Mouse (Mus musculus) liver, postnatal 0 days (tissue): ENCODE measurements around the gene Gm21761. TPM values are rescaled to one million over a fixed set of nuclear protein-coding genes. Genes with fewer than 3 reads are reported as not detected.
A peak's percentile ranks its signal among the peaks of the same experiment; 100 is the strongest.
"Not testable (repeated sequence)": the region's sequence is repeated elsewhere in the genome, so short reads cannot be mapped to it uniquely, and the experiment has no call there.

Source experiments
- ATAC-seq: fragments of 200-750 bp; cut with Nextera tagmentation; 2 replicates; pipeline ENCODE4 v1.8.0; 2017; ENCODE audit warnings: mild to moderate bottlenecking, moderate library complexity
- DNase-seq: peaks from one replicate; pipeline ENCODE4 v3.0.0-alpha.2; 2016
- H3K27ac ChIP-seq: fragments of 300-500 bp; sonication (generic); 2 replicates; pipeline ENCODE4 v1.5.1; 2014; ENCODE audit warnings: antibody characterized with exemption, moderate library complexity, mild to moderate bottlenecking, low read depth
- H3K27me3 ChIP-seq: fragments of 300-500 bp; sonication (generic); 2 replicates; pipeline ENCODE4 v1.6.1; 2014; ENCODE audit warnings: low read length, control low read depth, mixed read lengths; ENCODE audit not compliant: insufficient read depth
- H3K36me3 ChIP-seq: fragments of 300-500 bp; sonication (generic); replicated peaks from 2 replicates; pipeline ENCODE4 v1.6.1; 2014; ENCODE audit warnings: mild to moderate bottlenecking, control low read depth, low read length, moderate library complexity, mixed read lengths; ENCODE audit not compliant: insufficient read depth
- H3K4me1 ChIP-seq: fragments of 300-500 bp; sonication (generic); 2 replicates; pipeline ENCODE4 v1.6.1; 2014; ENCODE audit warnings: antibody characterized with exemption, mild to moderate bottlenecking, control low read depth; ENCODE audit not compliant: insufficient read depth
- H3K4me2 ChIP-seq: fragments of 300-500 bp; sonication (generic); 2 replicates; pipeline ENCODE4 v1.6.1; 2014; ENCODE audit warnings: low read depth, mild to moderate bottlenecking, low read length, moderate library complexity, mixed read lengths
- H3K4me3 ChIP-seq: fragments of 300-500 bp; sonication (generic); 2 replicates; pipeline ENCODE4 v1.5.1; 2014; ENCODE audit warnings: low read depth, low read length
- H3K9ac ChIP-seq: fragments of 300-500 bp; sonication (generic); replicated peaks from 2 replicates; pipeline ENCODE4 v1.6.1; 2014; ENCODE audit warnings: mild to moderate bottlenecking, moderate library complexity
- H3K9me3 ChIP-seq: fragments of 300-500 bp; sonication (generic); 2 replicates; pipeline ENCODE4 v1.6.1; 2016; ENCODE audit warnings: mild to moderate bottlenecking, control low read depth, low read length, mixed read lengths
- WGBS: fragments of 180-500 bp; shearing (Covaris S2); extraction: QIAGEN DNeasy Blood & Tissue Kit; methylation state at CpG from one replicate; pipeline ENCODE4 v1.1.7; 2014; ENCODE audit not compliant: insufficient replicate concordance; 5-methylcytosine and 5-hydroxymethylcytosine counted together
- polyA plus RNA-seq: library from polyadenylated mRNA; unstranded; fragments of >200 nt; fragmentation: Nextera tagmentation; extraction: Ambion mirVana; gene quantifications from 2 replicates; pipeline ENCODE4 v1.2.1, GENCODE M21; 2015

The Gm21761 gene
- not detected in 2 replicates for polyA plus RNA-seq

DNA sequence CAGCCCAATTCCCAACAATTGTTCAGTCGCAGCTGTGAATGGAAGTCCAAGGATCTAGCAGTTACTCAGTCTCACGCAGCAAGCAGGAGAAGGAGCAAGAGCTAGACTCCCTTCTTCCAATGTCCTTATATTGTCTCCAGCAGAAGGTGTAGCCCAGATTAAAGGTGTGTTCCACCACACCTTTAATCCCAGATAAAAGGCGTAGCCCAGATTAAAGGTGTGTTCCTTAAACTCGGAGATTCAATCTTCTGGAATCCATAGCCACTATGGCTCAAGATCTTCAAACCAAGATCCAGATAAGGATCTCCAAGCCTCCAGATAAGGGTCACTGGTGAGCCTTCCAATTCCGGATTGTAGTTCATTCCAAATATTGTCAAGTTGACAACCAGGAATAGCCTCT is at the start of gene Gm21761:
Gene Gm21761, minus strand, starts transcription at position 101 of the 400 bp plus-strand sequence.
- not testable (repeated sequence) for H3K4me3 ChIP-seq, DNase-seq, H3K27ac ChIP-seq, ATAC-seq, H3K4me1 ChIP-seq, H3K9ac ChIP-seq, H3K9me3 ChIP-seq, H3K27me3 ChIP-seq, H3K36me3 ChIP-seq, H3K4me2 ChIP-seq
- no CpG with 5 or more reads among the region's 5 CpGs for WGBS

DNA sequence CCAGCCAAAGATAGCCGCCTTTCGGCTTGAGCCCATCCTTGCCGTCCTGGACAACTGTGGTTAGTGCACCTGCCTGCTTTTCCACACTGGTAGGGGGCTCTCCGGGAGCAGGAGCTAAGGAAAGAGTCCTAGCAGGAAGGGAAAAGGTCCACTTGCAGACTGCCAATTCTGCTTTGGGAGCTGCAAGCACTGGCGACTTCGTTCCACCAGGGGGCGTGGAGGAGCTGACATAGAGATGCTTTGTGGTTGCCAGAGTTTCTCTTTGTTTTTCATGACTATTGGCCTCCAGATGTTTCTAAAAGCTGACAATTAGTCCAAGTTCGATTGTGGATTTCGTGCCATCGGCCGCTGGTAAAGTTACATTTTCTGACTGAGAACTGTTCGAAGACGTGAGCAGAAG is 40.1 kb upstream of the Gm21761 start:
- H3K9ac ChIP-seq, H3K4me2 ChIP-seq, H3K27me3 ChIP-seq, H3K4me3 ChIP-seq, H3K4me1 ChIP-seq, H3K36me3 ChIP-seq, H3K9me3 ChIP-seq, ATAC-seq, DNase-seq, H3K27ac ChIP-seq: not testable (repeated sequence)
- no CpG with 5 or more reads among the region's 13 CpGs for WGBS

DNA sequence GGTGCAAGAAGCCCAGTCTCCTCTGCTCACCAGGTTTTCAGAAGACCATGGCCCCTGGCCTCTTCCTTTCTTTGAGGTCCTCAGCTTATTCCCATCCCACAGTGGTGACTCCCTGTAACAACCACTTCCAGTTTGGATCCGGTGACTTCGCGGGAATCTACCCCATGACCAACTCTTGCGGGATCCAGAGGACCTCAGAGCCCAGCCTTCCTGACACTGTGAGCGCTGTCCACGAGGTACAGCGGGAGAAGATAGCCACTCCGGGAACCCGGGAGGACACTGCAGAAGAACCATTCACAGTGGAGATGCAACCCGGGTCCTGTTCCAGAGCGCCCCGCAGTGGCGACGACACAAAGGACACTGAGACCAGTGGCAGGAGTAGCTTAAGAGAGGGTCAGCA is 39.1 kb upstream of the Gm21761 start:
- WGBS, result no CpG with 5 or more reads among the region's 14 CpGs

DNA sequence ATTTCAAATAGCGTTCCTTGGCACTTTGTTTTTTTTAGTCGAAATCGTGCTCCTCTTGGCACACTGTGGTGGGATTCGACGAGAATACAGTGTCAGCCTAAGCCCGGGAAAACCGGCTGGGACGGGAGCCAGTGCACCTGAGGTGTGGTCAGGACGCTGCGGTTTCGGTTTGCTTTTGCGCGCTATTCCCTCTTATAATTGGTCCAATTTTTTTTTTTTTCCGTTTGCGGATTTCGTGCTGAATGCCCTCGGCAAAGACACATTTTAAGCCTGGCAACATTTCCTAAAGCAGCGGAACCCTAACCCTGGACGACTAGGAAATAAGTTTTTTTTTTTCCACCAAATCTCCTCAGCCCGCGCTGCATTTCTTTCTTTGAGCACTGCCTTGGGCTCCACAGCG is 36.9 kb upstream of the Gm21761 start:
- 1% methylated on average over 19 of the region's 22 CpGs for WGBS
- DNase-seq, H3K36me3 ChIP-seq, H3K27me3 ChIP-seq, H3K27ac ChIP-seq, H3K9ac ChIP-seq, H3K9me3 ChIP-seq, H3K4me1 ChIP-seq: not testable (repeated sequence)
- 0 out of 2 replicates have a peak overlapping the region, but pooled peaks have one; percentile 20 for H3K4me3 ChIP-seq
- peak; percentile 56; the same call in 1 of the 2 replicates for ATAC-seq
- peak overlapping the region; percentile 50; the same call in 1 of the 2 replicates for H3K4me2 ChIP-seq

More for the DNA sequence above, 39.1 kb upstream of the Gm21761 start:
- H3K9ac ChIP-seq, DNase-seq, H3K4me1 ChIP-seq, H3K4me2 ChIP-seq, ATAC-seq, H3K36me3 ChIP-seq, H3K4me3 ChIP-seq, H3K9me3 ChIP-seq, H3K27me3 ChIP-seq, H3K27ac ChIP-seq: not testable (repeated sequence)

DNA sequence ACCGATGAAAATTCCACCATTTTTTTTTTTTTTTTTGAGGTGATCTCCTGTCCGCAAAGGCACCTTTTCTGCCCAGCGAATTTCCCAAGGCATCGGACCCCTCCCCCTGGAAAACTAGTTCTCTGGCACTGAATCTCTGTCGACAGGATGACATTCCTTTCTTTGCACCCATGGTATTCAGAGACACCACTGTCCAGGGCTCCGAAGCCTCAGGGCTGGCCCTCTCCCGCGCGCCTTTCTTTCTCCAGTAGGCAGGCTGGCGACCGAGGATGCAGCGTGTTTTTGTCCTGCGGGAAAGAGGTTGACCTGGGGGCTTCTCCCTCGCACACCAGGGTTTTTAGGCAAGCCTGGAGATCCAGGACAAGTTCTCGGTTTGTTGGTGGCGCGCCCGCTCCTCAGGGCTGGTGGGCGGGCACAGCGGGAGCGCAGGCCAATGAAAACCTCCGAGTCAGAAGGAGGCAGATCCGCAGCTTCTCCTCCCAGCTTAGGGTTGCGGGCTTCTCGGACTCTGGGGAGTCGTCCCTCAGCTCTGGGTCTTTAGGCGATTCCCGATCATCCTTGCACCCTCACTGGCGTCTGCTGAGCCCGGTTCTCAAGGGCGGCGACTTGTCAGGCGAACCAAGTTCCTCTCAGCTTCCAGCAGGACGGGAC is 36.4 kb upstream of the Gm21761 start:
- H3K27me3 ChIP-seq, H3K36me3 ChIP-seq, DNase-seq, H3K9ac ChIP-seq, H3K4me3 ChIP-seq, H3K4me1 ChIP-seq, H3K27ac ChIP-seq, H3K9me3 ChIP-seq: not testable (repeated sequence)
- ATAC-seq, result peak; percentile 59; the same call in 1 of the 2 replicates
- H3K4me2 ChIP-seq, result peak overlapping the region; percentile 50; the same call in 1 of the 2 replicates
- WGBS, result under 1% methylated on average over 14 of the region's 34 CpGs

DNA sequence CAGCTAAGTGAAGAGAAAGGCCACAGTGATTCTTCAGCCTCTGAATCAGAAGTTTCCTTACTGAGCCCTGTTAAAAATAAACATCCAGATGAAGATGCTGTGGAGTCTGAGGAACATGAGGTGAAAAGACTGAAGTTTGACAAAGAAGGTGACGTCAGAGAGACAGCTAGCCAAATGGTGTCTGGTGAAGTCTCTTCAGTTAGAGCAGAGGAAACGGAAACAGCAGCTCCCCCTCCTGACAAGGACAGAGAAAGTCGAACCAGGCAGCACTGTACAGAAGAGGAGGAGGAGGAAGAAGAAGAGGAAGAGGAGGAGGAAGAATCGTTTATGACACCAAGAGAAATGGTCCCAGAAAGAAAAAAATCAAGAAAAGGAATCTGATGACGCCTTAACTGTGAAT is 33.8 kb upstream of the Gm21761 start:
- not testable (repeated sequence) for H3K27me3 ChIP-seq, H3K27ac ChIP-seq, H3K4me2 ChIP-seq, H3K4me1 ChIP-seq, H3K4me3 ChIP-seq, H3K36me3 ChIP-seq, DNase-seq, H3K9ac ChIP-seq, ATAC-seq, H3K9me3 ChIP-seq
- no CpG with 5 or more reads among the region's 5 CpGs for WGBS

DNA sequence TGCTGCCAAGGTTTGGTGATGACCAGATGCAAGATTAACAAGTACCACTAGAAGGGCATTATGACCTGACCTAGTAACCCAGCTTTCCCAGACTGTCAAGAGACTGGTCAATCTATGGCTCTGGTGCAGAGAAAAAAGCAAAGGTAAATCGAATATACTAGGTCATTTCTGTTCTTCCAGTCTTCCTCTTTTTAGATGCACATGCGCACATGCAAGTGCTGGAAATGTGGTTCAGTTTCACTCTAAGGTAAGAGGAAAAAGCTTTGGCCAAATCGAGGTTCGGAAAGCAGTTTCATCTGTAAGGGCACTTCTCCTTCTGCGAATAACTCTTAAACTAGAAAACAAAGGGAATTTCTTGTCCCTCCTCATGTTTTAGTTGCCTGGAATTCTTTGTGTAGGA is 26.5 kb upstream of the Gm21761 start:
- not testable (repeated sequence) for H3K9ac ChIP-seq, H3K4me3 ChIP-seq, ATAC-seq, H3K27me3 ChIP-seq, H3K27ac ChIP-seq, H3K9me3 ChIP-seq, H3K4me1 ChIP-seq, H3K4me2 ChIP-seq, DNase-seq, H3K36me3 ChIP-seq
- WGBS, result no CpG with 5 or more reads among the region's 5 CpGs

DNA sequence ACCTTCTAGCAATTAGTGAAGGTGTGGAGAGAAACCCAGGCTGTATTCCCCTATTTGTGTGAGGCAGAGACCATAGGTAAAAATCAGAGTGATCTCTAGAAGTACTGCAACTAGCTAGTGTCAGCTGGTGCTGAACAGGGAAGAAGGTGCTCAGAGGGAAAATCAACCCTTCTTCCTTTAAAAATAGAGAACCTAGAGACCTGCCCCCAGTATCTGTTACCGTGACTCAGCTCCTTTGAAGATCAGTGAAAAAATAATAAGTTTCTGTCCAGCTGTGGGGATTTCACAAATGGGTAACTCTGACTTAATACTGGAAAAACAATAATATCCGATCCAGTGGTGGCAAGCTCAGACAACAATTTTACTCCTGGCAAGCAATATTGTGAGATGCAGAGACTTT is 26.0 kb upstream of the Gm21761 start:
- not testable (repeated sequence) for H3K36me3 ChIP-seq, H3K4me1 ChIP-seq, H3K4me2 ChIP-seq, H3K4me3 ChIP-seq, ATAC-seq, H3K27me3 ChIP-seq, DNase-seq, H3K9ac ChIP-seq, H3K9me3 ChIP-seq, H3K27ac ChIP-seq
- WGBS, result 77% methylated on average over 2 of the region's 2 CpGs

DNA sequence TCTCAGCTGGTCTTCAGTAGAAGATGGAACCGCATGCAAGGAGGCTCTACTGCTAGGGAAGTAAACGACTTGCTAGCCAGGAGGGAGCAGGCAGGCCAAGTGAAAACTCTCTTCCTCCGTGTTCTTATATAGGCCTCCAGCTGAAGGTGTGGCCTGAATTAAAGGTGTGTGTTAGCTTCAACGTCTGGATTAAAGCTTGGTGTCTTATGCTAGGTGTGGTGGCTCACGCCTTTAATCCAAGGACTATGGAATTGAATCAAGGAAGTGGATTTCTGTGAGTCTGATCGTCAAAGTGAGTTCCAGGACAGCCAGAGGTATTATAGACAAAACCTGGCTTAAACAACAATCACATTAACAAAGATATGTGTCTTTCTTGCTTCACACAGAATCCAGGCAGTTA is 21.6 kb upstream of the Gm21761 start, which contains the start of gene B020031M17Rik:
Gene B020031M17Rik, minus strand, starts transcription at position 101 of the 400 bp plus-strand sequence.
- not testable (repeated sequence) for H3K36me3 ChIP-seq, H3K9ac ChIP-seq, H3K4me1 ChIP-seq, ATAC-seq, H3K4me3 ChIP-seq, H3K9me3 ChIP-seq, H3K27ac ChIP-seq, DNase-seq, H3K27me3 ChIP-seq, H3K4me2 ChIP-seq
- 63% methylated on average over 3 of the region's 6 CpGs for WGBS
